Mouse (Mus musculus) kidney, postnatal 10 days (tissue): ENCODE data around the gene Utf1.

Source experiments
- DNase-seq: peaks from one replicate; pipeline ENCODE4 v3.0.0; 2021; ENCODE audit warnings: mixed read lengths

The Utf1 gene

GRCm38 (mm10) chr7:139943674-139944281 lies at the start of gene Utf1:
Gene Utf1 (plus strand): TSS chr7:139943789.
- peak; percentile 44 for DNase-seq

GRCm38 (mm10) chr7:139894655-139895557 lies 48.7 kb upstream of the Utf1 start, which contains the start of gene Kndc1:
Gene Kndc1 (plus strand): TSS chr7:139894696.
- peak; percentile 39 for DNase-seq

- no peak for DNase-seq
Observed at GRCm38 (mm10) chr7:139896271-139896670, 47.3 kb upstream of the Utf1 start.

GRCm38 (mm10) chr7:139896796-139897195 lies 46.8 kb upstream of the Utf1 start:
- no peak for DNase-seq

- DNase-seq: no peak
Observed at GRCm38 (mm10) chr7:139898606-139899005, 45.0 kb upstream of the Utf1 start.

- DNase-seq: no peak
Observed at GRCm38 (mm10) chr7:139899505-139899904, 44.1 kb upstream of the Utf1 start.

- no peak for DNase-seq
Observed at GRCm38 (mm10) chr7:139900456-139900855, 43.1 kb upstream of the Utf1 start.

GRCm38 (mm10) chr7:139900896-139901295 lies 42.7 kb upstream of the Utf1 start:
- no peak for DNase-seq

GRCm38 (mm10) chr7:139901981-139902380 lies 41.6 kb upstream of the Utf1 start:
- no peak for DNase-seq

GRCm38 (mm10) chr7:139905261-139905660 lies 38.3 kb upstream of the Utf1 start:
- no peak for DNase-seq

GRCm38 (mm10) chr7:139905661-139906060 lies 37.9 kb upstream of the Utf1 start:
- DNase-seq: peak; percentile 56

GRCm38 (mm10) chr7:139908176-139908575 lies 35.4 kb upstream of the Utf1 start:
- no peak for DNase-seq

GRCm38 (mm10) chr7:139909469-139909868 lies 34.1 kb upstream of the Utf1 start:
- no peak for DNase-seq

GRCm38 (mm10) chr7:139910204-139910835 lies 33.3 kb upstream of the Utf1 start:
- peak; percentile 12 for DNase-seq

GRCm38 (mm10) chr7:139914141-139915047 lies 29.2 kb upstream of the Utf1 start:
- peak; percentile 16 for DNase-seq

- no peak for DNase-seq
Observed at GRCm38 (mm10) chr7:139915646-139916257, 27.8 kb upstream of the Utf1 start.

- no peak for DNase-seq
Observed at GRCm38 (mm10) chr7:139916345-139916744, 27.2 kb upstream of the Utf1 start.

GRCm38 (mm10) chr7:139918262-139918661 lies 25.3 kb upstream of the Utf1 start:
- no peak for DNase-seq

GRCm38 (mm10) chr7:139930732-139931131 lies 12.9 kb upstream of the Utf1 start:
- DNase-seq: peak; percentile 73

- DNase-seq: no peak
Observed at GRCm38 (mm10) chr7:139936705-139937104, 6.9 kb upstream of the Utf1 start.

- no peak for DNase-seq
Observed at GRCm38 (mm10) chr7:139937138-139937537, 6.5 kb upstream of the Utf1 start.

- DNase-seq: no peak
Observed at GRCm38 (mm10) chr7:139937810-139938209, 5.8 kb upstream of the Utf1 start.
